Mouse (Mus musculus) liver, adult 2 months (tissue): ENCODE data around the gene Slc17a7. TPM values are rescaled to one million over a fixed set of nuclear protein-coding genes. Genes with fewer than 3 reads are reported as not detected.

Experiments
- DNase-seq: peaks from one replicate; pipeline ENCODE4 v3.0.0-alpha.2; 2011; ENCODE audit warnings: low read depth, low spot score; ENCODE audit errors: extremely low read depth
- H3K27ac ChIP-seq: fragments of 200-500 bp; replicated peaks from 2 replicates; pipeline ENCODE4 v1.5.1; 2012; ENCODE audit warnings: low read depth, mild to moderate bottlenecking, control low read depth, inconsistent platforms, low read length; ENCODE audit not compliant: insufficient read depth
- H3K27me3 ChIP-seq: fragments of 200-500 bp; 2 replicates; pipeline ENCODE4 v1.6.1; 2012; ENCODE audit warnings: mild to moderate bottlenecking, moderate library complexity, low read length, inconsistent platforms; ENCODE audit not compliant: control insufficient read depth, insufficient read depth
- H3K36me3 ChIP-seq: fragments of 200-500 bp; 2 replicates; pipeline ENCODE4 v1.6.1; 2012; ENCODE audit warnings: low read length, inconsistent platforms; ENCODE audit not compliant: control insufficient read depth, insufficient read depth
- H3K4me1 ChIP-seq: fragments of 200-500 bp; 2 replicates; pipeline ENCODE4 v1.6.1; 2011; ENCODE audit warnings: low read length; ENCODE audit not compliant: control insufficient read depth, insufficient read depth
- H3K4me3 ChIP-seq: fragments of 200-500 bp; 2 replicates; pipeline ENCODE4 v1.5.1; 2011; ENCODE audit warnings: low read depth, mild to moderate bottlenecking, control low read depth, low read length, moderate library complexity; ENCODE audit not compliant: insufficient read depth
- H3K79me2 ChIP-seq: fragments of 200-500 bp; 2 replicates; pipeline ENCODE4 v1.6.1; 2012; ENCODE audit warnings: inconsistent platforms, mild to moderate bottlenecking, low read length, moderate library complexity; ENCODE audit not compliant: control insufficient read depth, insufficient read depth
- H3K9ac ChIP-seq: fragments of 200-500 bp; 2 replicates; pipeline ENCODE4 v1.6.1; 2012; ENCODE audit warnings: low read depth, mild to moderate bottlenecking, control low read depth, inconsistent platforms, low read length
- CTCF ChIP-seq: fragments of 200-500 bp; IDR thresholded peaks from 2 replicates; pipeline ENCODE4 v1.5.1; 2011; ENCODE audit warnings: low read depth, low read length, control low read depth
- POLR2A ChIP-seq: fragments of 200-500 bp; IDR thresholded peaks from 2 replicates; pipeline ENCODE4 v1.6.1; 2011; ENCODE audit warnings: low read length, control low read depth; ENCODE audit not compliant: insufficient read depth; ENCODE audit errors: extremely low read depth
- WGBS: fragments of 180-500 bp; shearing (Covaris S2); methylation state at CpG from one replicate; pipeline ENCODE4 v1.1.7; 2018; 5-methylcytosine and 5-hydroxymethylcytosine counted together
- polyA plus RNA-seq: library from polyadenylated mRNA; depleted of rRNA; stranded (reverse); fragments of >200 nt; gene quantifications from 2 replicates; pipeline ENCODE4 v1.2.3, GENCODE M21; 2012
- total RNA-seq: library from RNA; depleted of rRNA; stranded (reverse); fragments of >200 nt; gene quantifications from 2 replicates; pipeline ENCODE4 v1.2.3, GENCODE M21; 2014

The Slc17a7 gene
- total and polyA plus RNA-seq, 2 experiments, result not detected

GRCm38 (mm10) chr7:45129776-45130512 lies 33.8 kb upstream of the Slc17a7 start:
- Histone ChIP-seq H3K27me3 (no peaks in the 10 kb centered on the region), H3K79me2 (peaks cover 11% of the 10 kb centered on the region; the same call in 1 of the 2 replicates), H3K27ac (peak overlapping the region; percentile 90), H3K36me3 (peaks cover 18% of the 10 kb centered on the region; the same call in 1 of the 2 replicates), H3K4me1 (peaks cover 31% of the 10 kb centered on the region), H3K4me3 (no peak overlapping the region), H3K9ac (peak overlapping the region; percentile 30)
- DNase-seq, result no peak
- 51% methylated on average over 15 of the region's 15 CpGs for WGBS
- TF ChIP-seq CTCF, result no peak

GRCm38 (mm10) chr7:45131850-45132249 lies 31.9 kb upstream of the Slc17a7 start:
- no peak for TF ChIP-seq CTCF
- TF ChIP-seq POLR2A, result no peak
- DNase-seq, result no peak
- no peaks in the 10 kb centered on the region for H3K27me3 ChIP-seq
- peaks cover 26% of the 10 kb centered on the region for H3K4me1 ChIP-seq
- H3K79me2 ChIP-seq, result peaks cover 11% of the 10 kb centered on the region; the same call in 1 of the 2 replicates
- peak overlapping the region; percentile 52 for H3K27ac ChIP-seq
- H3K36me3 ChIP-seq, result peaks cover 5% of the 10 kb centered on the region; the same call in 1 of the 2 replicates
- 83% methylated on average over 11 of the region's 11 CpGs for WGBS
- H3K9ac ChIP-seq, result 0 out of 2 replicates have a peak overlapping the region, but pooled peaks have one; percentile 6
- no peak overlapping the region for H3K4me3 ChIP-seq

DNA sequence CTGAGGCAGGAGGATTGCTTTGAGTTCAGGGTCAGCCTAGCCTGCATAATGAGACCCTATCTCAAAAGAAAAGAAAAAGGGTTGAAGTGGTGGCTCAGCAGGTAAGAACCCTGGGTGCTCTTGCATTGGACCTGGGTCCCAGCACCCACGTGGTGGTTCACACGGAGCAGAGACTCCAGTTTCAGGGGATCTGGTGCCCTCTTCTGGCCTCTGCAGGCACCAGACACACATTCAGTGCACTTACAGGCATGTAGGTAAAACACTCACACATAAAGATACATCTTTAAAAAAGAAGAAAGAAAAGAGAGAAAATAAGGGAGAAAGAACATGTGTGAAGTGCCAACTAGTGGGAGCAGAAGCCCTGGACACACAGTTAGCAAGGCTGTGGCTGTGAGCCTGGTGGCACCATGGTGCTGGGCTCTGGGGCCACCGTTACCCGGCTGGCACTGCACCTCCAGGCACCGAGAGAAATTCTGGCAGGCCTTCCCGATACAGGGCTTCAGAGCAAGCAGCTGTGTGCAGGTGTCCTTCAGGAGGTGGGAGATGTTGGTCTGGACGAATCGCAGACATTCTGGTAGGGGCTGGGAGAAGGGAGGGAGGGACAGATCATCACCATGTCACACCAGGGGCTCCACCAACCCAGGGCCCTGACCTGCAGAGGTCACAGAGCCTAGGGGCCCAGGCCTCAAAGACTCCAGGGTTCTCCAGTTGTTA lies 30.1 kb upstream of the Slc17a7 start:
- 94% methylated on average over 8 of the region's 8 CpGs for WGBS
- Histone ChIP-seq H3K36me3 (no peaks in the 10 kb centered on the region), H3K4me3 (no peak overlapping the region), H3K79me2 (no peaks in the 10 kb centered on the region; the same call in 1 of the 2 replicates), H3K4me1 (peaks cover 19% of the 10 kb centered on the region), H3K27me3 (no peaks in the 10 kb centered on the region), H3K27ac (no peak overlapping the region), H3K9ac (no peak overlapping the region)
- TF ChIP-seq POLR2A, result no peak
- peak; percentile 43 for TF ChIP-seq CTCF
- DNase-seq, result no peak

DNA sequence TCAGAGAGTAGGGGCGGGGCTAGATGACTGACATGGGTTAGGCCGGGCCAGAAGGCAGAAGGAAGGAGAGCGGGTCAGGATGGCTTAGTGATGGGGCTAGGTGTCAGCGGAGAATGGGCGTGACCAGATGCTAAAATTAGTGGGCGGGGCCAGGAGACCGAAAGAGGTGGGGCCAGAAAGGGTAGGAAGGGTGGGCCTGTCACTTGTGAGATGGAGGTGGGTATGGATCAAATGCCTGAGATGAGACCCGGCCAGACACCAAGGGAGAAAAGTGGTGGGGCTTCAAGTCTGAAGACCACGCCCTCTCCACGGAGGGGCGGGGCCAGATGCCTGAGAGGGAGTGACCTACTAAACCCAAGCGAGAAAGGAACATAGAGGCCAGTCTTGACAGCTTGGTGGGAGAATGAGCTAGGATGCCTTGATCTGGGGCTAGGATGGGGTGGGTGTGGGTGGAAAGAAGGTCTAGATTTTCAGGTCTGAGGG lies 29.2 kb upstream of the Slc17a7 start:
- no peak overlapping the region for H3K9ac ChIP-seq
- 47% methylated on average over 12 of the region's 12 CpGs for whole genome bisulfite sequencing
- no peaks in the 10 kb centered on the region for H3K36me3 ChIP-seq
- DNase-seq, result no peak
- TF ChIP-seq CTCF (no peak), POLR2A (no peak)
- no peak overlapping the region for H3K4me3 ChIP-seq
- no peaks in the 10 kb centered on the region; the same call in 1 of the 2 replicates for H3K79me2 ChIP-seq
- H3K27me3 ChIP-seq, result no peaks in the 10 kb centered on the region
- peaks cover 19% of the 10 kb centered on the region for H3K4me1 ChIP-seq
- no peak overlapping the region for H3K27ac ChIP-seq

DNA sequence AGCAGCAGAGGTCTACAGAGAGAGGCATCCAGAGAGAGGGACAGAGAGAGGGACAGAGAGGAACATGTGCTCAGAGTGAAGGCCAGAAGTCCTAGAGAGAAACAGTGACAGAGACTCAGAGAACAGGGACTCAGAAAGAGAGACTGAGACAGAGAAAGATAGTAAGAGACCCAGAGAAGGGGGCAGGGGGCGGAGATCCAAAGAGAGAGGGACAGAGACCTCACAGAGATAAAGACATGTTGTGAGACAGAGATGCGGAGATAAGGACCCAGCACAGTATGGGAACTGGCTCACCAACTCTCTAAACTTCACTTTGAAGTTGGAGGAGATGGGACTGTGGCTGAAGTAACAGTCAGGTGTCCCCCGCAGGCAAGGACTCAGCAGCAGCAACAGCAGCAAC lies 28.4 kb upstream of the Slc17a7 start:
- DNase-seq, result no peak
- no peak for TF ChIP-seq CTCF
- TF ChIP-seq POLR2A, result no peak
- 85% methylated on average over 3 of the region's 3 CpGs for WGBS
- Histone ChIP-seq H3K27me3 (no peaks in the 10 kb centered on the region), H3K9ac (peak overlapping the region; percentile 76), H3K4me1 (peaks cover 21% of the 10 kb centered on the region), H3K79me2 (no peaks in the 10 kb centered on the region; the same call in 1 of the 2 replicates), H3K27ac (no peak overlapping the region), H3K36me3 (no peaks in the 10 kb centered on the region), H3K4me3 (peak overlapping the region; percentile 70; the same call in 1 of the 2 replicates)

GRCm38 (mm10) chr7:45135993-45136567 lies 27.7 kb upstream of the Slc17a7 start, which contains the start of the genes Gm45713 and Flt3l:
Gene Gm45713, minus strand, starts transcription at chr7:45136231.
Gene Flt3l, minus strand, starts transcription at chr7:45136432.
- 4% methylated on average over 29 of the region's 29 CpGs for WGBS
- TF ChIP-seq CTCF (peak; percentile 97), POLR2A (no peak)
- peak; percentile 77 for DNase-seq
- H3K27me3 ChIP-seq, result no peaks in the 10 kb centered on the region
- peak within 1 kb of the TSS; percentile 74 for H3K27ac ChIP-seq
- H3K36me3 ChIP-seq, result no peaks in the 10 kb centered on the region
- H3K9ac ChIP-seq, result peak within 1 kb of the TSS; percentile 76
- H3K4me1 ChIP-seq, result peaks cover 21% of the 10 kb centered on the region
- H3K79me2 ChIP-seq, result no peaks in the 10 kb centered on the region; the same call in 1 of the 2 replicates
- peak within 1 kb of the TSS; percentile 70 for H3K4me3 ChIP-seq
